Comparison of ENCODE assay signal across 7 mouse cellular contexts in the genomic region with DNA sequence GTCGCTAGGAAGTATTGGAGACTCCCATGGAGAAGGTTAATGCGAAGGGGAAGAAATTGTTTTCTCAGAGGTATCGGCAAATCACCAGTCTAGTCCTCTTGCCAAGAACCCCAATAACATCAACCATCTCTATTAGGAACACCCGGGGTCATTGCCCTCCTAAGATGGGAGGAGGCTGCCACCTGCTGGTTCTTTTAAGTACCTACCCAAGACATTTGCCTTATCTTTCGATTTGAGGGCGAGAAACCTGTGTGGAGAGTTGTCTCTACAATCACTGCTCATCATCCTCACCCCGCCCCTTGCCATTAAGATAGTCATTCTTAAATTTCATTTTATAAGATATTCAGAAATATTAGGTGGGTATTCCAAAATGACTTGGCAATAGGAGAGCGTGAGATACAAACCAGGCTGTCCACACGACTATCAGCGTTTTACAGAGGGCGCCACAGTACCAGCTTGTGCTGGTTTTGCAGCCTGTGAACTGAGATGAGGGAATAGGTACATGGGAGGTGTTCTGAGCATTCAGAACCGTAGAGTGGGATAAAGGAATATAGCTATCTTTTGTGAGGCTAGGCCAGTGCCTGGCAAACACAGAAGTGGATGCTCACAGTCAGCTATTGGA.
DNase-seq lines count a peak whose midpoint lies in the region; ATAC-seq and TF ChIP-seq lines count a peak whose summit lies in the region.

No protein-coding gene starts in this region.

- peak; percentile 58 to 91 for DNase-seq in adrenal gland, adult (ENCODE audit: inconsistent age in 2 of 2, low spot score in 1 of 2)
- peak; percentile 56 to 73 for DNase-seq in cerebellum, postnatal 36 days
- DNase-seq in gastrocnemius, postnatal 14 days, result peak; percentile 33
- peak; percentile 45 to 68 for DNase-seq in left cerebral cortex, postnatal 14 days (ENCODE audit: low spot score in 2 of 2)
- peak; percentile 28 to 64 for DNase-seq in spleen, adult 18-20 months

- ATAC-seq in intestine, postnatal 0 days, result no peak
- ATAC-seq in midbrain, embryonic 15.5 days (replicated peaks), result peak; percentile 85

- H3K36me3 ChIP-seq in intestine, postnatal 0 days (ENCODE audit: control insufficient read depth, insufficient read depth), result no peaks in the 10 kb centered on the region
- no peaks in the 10 kb centered on the region for H3K36me3 ChIP-seq in midbrain, embryonic 15.5 days (replicated peaks)

- peak; percentile 91 for TF ChIP-seq CTCF in intestine, postnatal 0 days (IDR thresholded peaks at IDR 0.05; ENCODE audit: low read depth)

- WGBS in intestine, postnatal 0 days, result 32% methylated on average over 12 of the region's 12 CpGs
- WGBS in midbrain, embryonic 15.5 days, result 38% methylated on average over 12 of the region's 12 CpGs

- H3K4me1 ChIP-seq in intestine, postnatal 0 days (replicated peaks; ENCODE audit: control insufficient read depth, insufficient read depth, low read length), result no peaks in the 10 kb centered on the region
- H3K4me1 ChIP-seq in midbrain, embryonic 15.5 days, result no peaks in the 10 kb centered on the region

- H3K27me3 ChIP-seq in intestine, postnatal 0 days (replicated peaks; ENCODE audit: control insufficient read depth, insufficient read depth, low read length), result no peaks in the 10 kb centered on the region
- H3K27me3 ChIP-seq in midbrain, embryonic 15.5 days (replicated peaks), result no peaks in the 10 kb centered on the region

- intact Hi-C loops in gastrocnemius, postnatal 14 days (cut with DNase I; ENCODE audit: low total_unique reads), result loop anchor here (2.0 to 5.0 kb wide), 4 partner anchors 261 to 544 kb away; no protein-coding TSS in a partner anchor
- intact Hi-C loops in left cerebral cortex, postnatal 14 days (cut with DNase I), result loop anchor here (2.0 to 10.0 kb wide), 4 partner anchors 261 to 581 kb away; no protein-coding TSS in a partner anchor

- no peaks in the 10 kb centered on the region for H3K9me3 ChIP-seq in intestine, postnatal 0 days (ENCODE audit: control insufficient read depth)
- no peaks in the 10 kb centered on the region for H3K9me3 ChIP-seq in midbrain, embryonic 15.5 days

- no peak overlapping the region for H3K9ac ChIP-seq in intestine, postnatal 0 days (ENCODE audit: low read depth, low read length)
- no peak overlapping the region for H3K9ac ChIP-seq in midbrain, embryonic 15.5 days

- H3K4me3 ChIP-seq in intestine, postnatal 0 days (ENCODE audit: low read depth, low read length), result no peak overlapping the region
- H3K4me3 ChIP-seq in midbrain, embryonic 15.5 days, result no peak overlapping the region

- H3K4me2 ChIP-seq in intestine, postnatal 0 days (replicated peaks; ENCODE audit: low read depth), result no peak overlapping the region; the same call in 1 of the 2 replicates
- H3K4me2 ChIP-seq in midbrain, embryonic 15.5 days, result no peak overlapping the region

- H3K27ac ChIP-seq in intestine, postnatal 0 days (ENCODE audit: low read depth, low read length), result no peak overlapping the region
- H3K27ac ChIP-seq in midbrain, embryonic 15.5 days, result no peak overlapping the region
